Mouse (Mus musculus) liver, postnatal 0 days (tissue): ENCODE data around the gene Atg3. TPM values are rescaled to one million over a fixed set of nuclear protein-coding genes. Genes with fewer than 3 reads are reported as not detected.
A peak's percentile ranks its signal among the peaks of the same experiment; 100 is the strongest.

ENCODE experiments used
- ATAC-seq: fragments of 200-750 bp; cut with Nextera tagmentation; 2 replicates; pipeline ENCODE4 v1.8.0; 2017; ENCODE audit warnings: mild to moderate bottlenecking, moderate library complexity
- DNase-seq: peaks from one replicate; pipeline ENCODE4 v3.0.0-alpha.2; 2016
- H3K27ac ChIP-seq: fragments of 300-500 bp; sonication (generic); 2 replicates; pipeline ENCODE4 v1.5.1; 2014; ENCODE audit warnings: antibody characterized with exemption, moderate library complexity, mild to moderate bottlenecking, low read depth
- H3K27me3 ChIP-seq: fragments of 300-500 bp; sonication (generic); 2 replicates; pipeline ENCODE4 v1.6.1; 2014; ENCODE audit warnings: low read length, control low read depth, mixed read lengths; ENCODE audit not compliant: insufficient read depth
- H3K36me3 ChIP-seq: fragments of 300-500 bp; sonication (generic); replicated peaks from 2 replicates; pipeline ENCODE4 v1.6.1; 2014; ENCODE audit warnings: mild to moderate bottlenecking, control low read depth, low read length, moderate library complexity, mixed read lengths; ENCODE audit not compliant: insufficient read depth
- H3K4me1 ChIP-seq: fragments of 300-500 bp; sonication (generic); 2 replicates; pipeline ENCODE4 v1.6.1; 2014; ENCODE audit warnings: antibody characterized with exemption, mild to moderate bottlenecking, control low read depth; ENCODE audit not compliant: insufficient read depth
- H3K4me2 ChIP-seq: fragments of 300-500 bp; sonication (generic); 2 replicates; pipeline ENCODE4 v1.6.1; 2014; ENCODE audit warnings: low read depth, mild to moderate bottlenecking, low read length, moderate library complexity, mixed read lengths
- H3K4me3 ChIP-seq: fragments of 300-500 bp; sonication (generic); 2 replicates; pipeline ENCODE4 v1.5.1; 2014; ENCODE audit warnings: low read depth, low read length
- H3K9ac ChIP-seq: fragments of 300-500 bp; sonication (generic); replicated peaks from 2 replicates; pipeline ENCODE4 v1.6.1; 2014; ENCODE audit warnings: mild to moderate bottlenecking, moderate library complexity
- H3K9me3 ChIP-seq: fragments of 300-500 bp; sonication (generic); 2 replicates; pipeline ENCODE4 v1.6.1; 2016; ENCODE audit warnings: mild to moderate bottlenecking, control low read depth, low read length, mixed read lengths
- CTCF ChIP-seq: sonication (generic); IDR thresholded peaks from 2 replicates; pipeline ENCODE4 v1.5.1; 2016; ENCODE audit warnings: antibody characterized with exemption, low read depth
- EP300 ChIP-seq: IDR thresholded peaks from 2 replicates; pipeline ENCODE4 v1.6.1; 2016; ENCODE audit warnings: antibody characterized with exemption, low read depth, mild to moderate bottlenecking
- WGBS: fragments of 180-500 bp; shearing (Covaris S2); extraction: QIAGEN DNeasy Blood & Tissue Kit; methylation state at CpG from one replicate; pipeline ENCODE4 v1.1.7; 2014; ENCODE audit not compliant: insufficient replicate concordance; 5-methylcytosine and 5-hydroxymethylcytosine counted together
- polyA plus RNA-seq: library from polyadenylated mRNA; unstranded; fragments of >200 nt; fragmentation: Nextera tagmentation; extraction: Ambion mirVana; gene quantifications from 2 replicates; pipeline ENCODE4 v1.2.1, GENCODE M21; 2015

Gene Atg3
- polyA plus RNA-seq, 1 experiment from 2014 or later, result 28.4 TPM

- Histone ChIP-seq H3K9ac (no peak overlapping the region), H3K27me3 (no peaks in the 10 kb centered on the region), H3K27ac (no peak overlapping the region), H3K9me3 (no peaks in the 10 kb centered on the region), H3K4me2 (no peak overlapping the region), H3K36me3 (no peaks in the 10 kb centered on the region), H3K4me1 (no peaks in the 10 kb centered on the region), H3K4me3 (no peak overlapping the region)
- DNase-seq (no peak), ATAC-seq (no peak)
- TF ChIP-seq CTCF, result no peak
- TF ChIP-seq EP300, result no peak
- WGBS, result 80% methylated on average over 2 of the region's 2 CpGs
Observed at GRCm38 (mm10) chr16:45201395-45201794, 42.8 kb downstream of the Atg3 start.

- ATAC-seq, result no peak
Observed at GRCm38 (mm10) chr16:45204438-45204837, 45.9 kb downstream of the Atg3 start.

GRCm38 (mm10) chr16:45204859-45205670, 46.5 kb downstream of the Atg3 start:
- no peak overlapping the region for H3K9ac ChIP-seq
- H3K4me1 ChIP-seq, result no peaks in the 10 kb centered on the region
- no peak for TF ChIP-seq EP300
- no peak for TF ChIP-seq CTCF
- no peak overlapping the region for H3K4me2 ChIP-seq
- H3K27me3 ChIP-seq, result no peaks in the 10 kb centered on the region
- no peak for DNase-seq
- no peaks in the 10 kb centered on the region for H3K9me3 ChIP-seq
- no peak overlapping the region for H3K4me3 ChIP-seq
- ATAC-seq, result no peak
- H3K36me3 ChIP-seq, result no peaks in the 10 kb centered on the region
- 47% methylated on average over 12 of the region's 12 CpGs for WGBS
- no peak overlapping the region for H3K27ac ChIP-seq

More at GRCm38 (mm10) chr16:45204438-45204837, 45.9 kb downstream of the Atg3 start:
- Histone ChIP-seq H3K9me3 (no peaks in the 10 kb centered on the region), H3K27ac (no peak overlapping the region), H3K36me3 (no peaks in the 10 kb centered on the region), H3K4me1 (no peaks in the 10 kb centered on the region), H3K4me3 (no peak overlapping the region), H3K4me2 (no peak overlapping the region), H3K9ac (no peak overlapping the region), H3K27me3 (no peaks in the 10 kb centered on the region)
- no peak for TF ChIP-seq CTCF
- no peak for TF ChIP-seq EP300
- no peak for DNase-seq
- WGBS, result 45% methylated on average over 4 of the region's 4 CpGs

- H3K9me3 ChIP-seq, result no peaks in the 10 kb centered on the region
- WGBS, result 71% methylated on average over 2 of the region's 2 CpGs
- no peak overlapping the region for H3K4me3 ChIP-seq
- no peak for ATAC-seq
- no peaks in the 10 kb centered on the region for H3K4me1 ChIP-seq
- H3K27ac ChIP-seq, result no peak overlapping the region
- H3K4me2 ChIP-seq, result no peak overlapping the region
- DNase-seq, result no peak
- no peaks in the 10 kb centered on the region for H3K36me3 ChIP-seq
- H3K9ac ChIP-seq, result no peak overlapping the region
- no peaks in the 10 kb centered on the region for H3K27me3 ChIP-seq
- TF ChIP-seq EP300 (no peak), CTCF (no peak)
Observed at GRCm38 (mm10) chr16:45222016-45222415, 63.4 kb downstream of the Atg3 start.

GRCm38 (mm10) chr16:45222771-45223170, 64.2 kb downstream of the Atg3 start:
- Histone ChIP-seq H3K4me1 (no peaks in the 10 kb centered on the region), H3K27ac (no peak overlapping the region), H3K9ac (no peak overlapping the region), H3K36me3 (no peaks in the 10 kb centered on the region), H3K27me3 (no peaks in the 10 kb centered on the region), H3K4me3 (no peak overlapping the region), H3K4me2 (no peak overlapping the region), H3K9me3 (no peaks in the 10 kb centered on the region)
- no peak for TF ChIP-seq EP300
- WGBS, result 40% methylated on average over 3 of the region's 3 CpGs
- DNase-seq (no peak), ATAC-seq (no peak)

- no peak for TF ChIP-seq EP300
- no peak for TF ChIP-seq CTCF
- no peak within 1 kb of the TSS for H3K27ac ChIP-seq
- H3K36me3 ChIP-seq, result no peaks in the 10 kb centered on the region
- no peak for ATAC-seq
- peak; percentile 16 for DNase-seq
- no peaks in the 10 kb centered on the region for H3K4me1 ChIP-seq
- H3K9me3 ChIP-seq, result no peaks in the 10 kb centered on the region
- peak within 1 kb of the TSS; percentile 40 for H3K4me2 ChIP-seq
- WGBS, result 30% methylated on average over 10 of the region's 10 CpGs
- no peak within 1 kb of the TSS for H3K4me3 ChIP-seq
- H3K27me3 ChIP-seq, result no peaks in the 10 kb centered on the region
- H3K9ac ChIP-seq, result no peak within 1 kb of the TSS
Observed at GRCm38 (mm10) chr16:45223648-45224388, 65.2 kb downstream of the Atg3 start, which contains the start of gene Btla. Gene Btla, plus strand, starts transcription at chr16:45224315.
